Mouse (Mus musculus) ES-Bruce4 (cell line): ENCODE results near the gene Urod.

Experiments used
- CTCF ChIP-seq: IDR thresholded peaks from one replicate; pipeline ENCODE4 v1.8.1; 2011; ENCODE audit warnings: low read depth, low read length
- EP300 ChIP-seq: IDR thresholded peaks from 2 replicates; pipeline ENCODE4 v1.6.1; 2011; ENCODE audit warnings: low read depth, low read length; ENCODE audit not compliant: insufficient read depth
- POLR2A ChIP-seq: IDR thresholded peaks from one replicate; pipeline ENCODE4 v1.8.1; 2011; ENCODE audit warnings: low read length; ENCODE audit not compliant: insufficient read depth

DNA sequence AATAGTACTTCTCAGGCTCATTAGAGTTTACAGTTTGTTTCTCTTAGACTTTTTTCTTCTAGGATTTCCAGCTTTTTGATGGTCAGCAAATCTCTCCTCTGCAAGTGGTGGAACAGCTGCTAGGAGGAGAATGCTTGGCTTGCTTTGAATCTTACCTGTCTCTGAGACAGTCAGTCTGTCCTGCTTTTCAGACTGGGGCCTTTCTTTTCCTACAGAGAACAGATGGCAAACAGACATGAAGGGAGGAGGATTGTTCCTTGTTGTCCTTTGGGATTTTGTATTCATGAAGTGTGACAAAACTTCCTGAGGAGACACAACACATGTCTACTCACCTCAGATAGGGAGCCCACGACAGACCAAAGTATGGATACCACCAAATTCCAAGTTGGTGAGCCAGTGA is 46.6 kb upstream of the Urod start:
- no peak for TF ChIP-seq EP300
- TF ChIP-seq CTCF = no peak
- no peak for TF ChIP-seq POLR2A
